Mouse (Mus musculus) olfactory bulb, adult 2 months (tissue): ENCODE data around the gene Prss46.

Experiments used
- CTCF ChIP-seq: fragments of 200-500 bp; IDR thresholded peaks from 2 replicates; pipeline ENCODE4 v1.5.1; 2012; ENCODE audit warnings: low read depth, mild to moderate bottlenecking, low read length, moderate library complexity; ENCODE audit not compliant: insufficient read depth
- POLR2A ChIP-seq: fragments of 200-500 bp; IDR thresholded peaks from 2 replicates; pipeline ENCODE4 v1.6.1; 2012; ENCODE audit warnings: mild to moderate bottlenecking, low read depth, low read length, moderate library complexity; ENCODE audit not compliant: insufficient read depth

DNA sequence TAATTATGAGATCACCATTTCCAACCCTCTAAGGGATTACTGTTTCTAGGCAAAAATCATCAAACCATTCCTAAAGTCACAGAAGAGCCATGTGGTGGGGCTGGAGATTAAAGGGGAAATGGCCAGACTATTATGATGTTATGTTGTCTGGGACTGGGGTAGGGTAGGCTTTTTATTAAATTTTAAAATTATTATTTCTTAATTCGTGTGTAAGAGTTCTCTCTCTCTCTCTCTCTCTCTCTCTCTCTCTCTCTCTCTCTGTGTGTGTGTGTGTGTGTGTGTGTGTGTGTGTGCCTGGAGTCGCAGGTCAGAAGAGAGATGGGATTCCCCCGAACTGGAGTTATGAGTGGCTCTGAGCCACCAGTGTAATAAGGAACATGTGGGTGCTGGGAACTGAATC lies 17.9 kb upstream of the Prss46 start, which contains the start of gene Prss43:
- no peak for TF ChIP-seq POLR2A
- TF ChIP-seq CTCF: no peak
